Comparison of ENCODE assay signal across 8 mouse cellular contexts in the genomic region with DNA sequence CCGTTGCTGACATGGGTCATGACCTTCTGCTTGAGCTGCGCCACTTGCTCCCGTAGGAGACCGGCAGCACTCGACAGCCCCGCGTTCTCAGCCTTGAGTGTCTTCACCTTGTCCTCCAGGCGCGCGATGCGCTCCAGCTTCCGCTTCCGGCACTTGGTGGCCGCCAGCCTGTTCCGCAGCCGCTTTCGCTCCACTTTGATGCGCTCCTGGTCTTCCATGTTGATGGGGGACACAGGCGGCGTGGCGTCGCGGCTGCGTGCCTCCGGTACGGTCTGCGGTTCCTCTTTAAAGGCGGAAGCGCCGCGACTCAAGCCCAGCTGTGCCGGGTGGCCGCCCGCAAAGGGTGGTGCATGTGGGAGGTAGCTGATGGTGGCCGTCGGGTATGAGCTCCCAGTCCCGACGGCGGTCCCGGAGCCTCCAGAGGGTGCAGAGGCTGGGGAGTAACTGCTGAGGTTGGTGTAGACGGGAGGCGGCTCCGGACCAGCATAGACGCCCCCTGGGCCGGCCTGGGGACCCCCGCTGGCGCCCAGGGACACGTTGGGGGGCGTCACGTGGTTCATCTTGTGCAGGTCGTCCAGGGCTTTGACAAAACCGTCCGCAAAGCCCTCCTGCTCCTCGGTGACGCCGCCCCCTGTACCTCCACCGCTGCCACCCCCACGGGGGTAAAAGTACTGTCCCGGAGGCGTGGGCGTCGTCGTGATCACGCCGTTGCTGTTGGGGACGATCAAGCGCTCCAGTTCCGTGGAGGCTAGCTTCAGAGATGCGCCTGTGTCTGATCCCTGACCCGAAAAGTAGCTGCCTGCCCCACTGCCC. TPM values are rescaled to one million over a fixed set of nuclear protein-coding genes. Genes with fewer than 3 reads are reported as not detected.
DNase-seq lines count a peak whose midpoint lies in the region; ATAC-seq and TF ChIP-seq lines count a peak whose summit lies in the region.

No protein-coding gene starts in this region.

- no peaks in the 10 kb centered on the region for H3K36me3 ChIP-seq in embryonic facial prominence, embryonic 11.5 days (replicated peaks; ENCODE audit: control insufficient read depth, insufficient read depth, low read depth, low read length)
- H3K36me3 ChIP-seq in heart, embryonic 13.5 days = peaks cover 27% of the 10 kb centered on the region
- H3K36me3 ChIP-seq in kidney, embryonic 16.5 days (ENCODE audit: insufficient read depth, low read length) = peaks cover 19% of the 10 kb centered on the region
- peaks cover 30% of the 10 kb centered on the region for H3K36me3 ChIP-seq in liver, embryonic 15.5 days (replicated peaks)
- no peaks in the 10 kb centered on the region for H3K36me3 ChIP-seq in neural tube, embryonic 11.5 days (ENCODE audit: control insufficient read depth, insufficient read depth, low read length)
- no peaks in the 10 kb centered on the region for H3K36me3 ChIP-seq in thymus, adult 2 months (ENCODE audit: control insufficient read depth, insufficient read depth, low read length)

- peak; percentile 78 for DNase-seq in 3T3-L1 (ENCODE audit: low read depth, low spot score)
- peak; percentile 86 for DNase-seq in T-cell, adult 2 months (ENCODE audit: low spot score)
- DNase-seq in embryonic facial prominence, embryonic 11.5 days (ENCODE audit: low spot score) = peak; percentile 56
- peak; percentile 57 for DNase-seq in neural tube, embryonic 11.5 days (ENCODE audit: low spot score)
- DNase-seq in thymus, adult 2 months = peak; percentile 81

- H3K27ac ChIP-seq in embryonic facial prominence, embryonic 11.5 days (replicated peaks; ENCODE audit: low read depth, low read length) = no peak overlapping the region
- H3K27ac ChIP-seq in heart, embryonic 13.5 days (replicated peaks) = peak overlapping the region; percentile 90
- H3K27ac ChIP-seq in kidney, embryonic 16.5 days (ENCODE audit: low read length) = peak overlapping the region; percentile 87
- peak overlapping the region; percentile 97 for H3K27ac ChIP-seq in liver, embryonic 15.5 days (replicated peaks)
- peak overlapping the region; percentile 29; the same call in 1 of the 2 replicates for H3K27ac ChIP-seq in neural tube, embryonic 11.5 days (ENCODE audit: low read depth, low read length)
- H3K27ac ChIP-seq in thymus, adult 2 months (ENCODE audit: control insufficient read depth, insufficient read depth, low read length) = peak overlapping the region; percentile 79

- peaks cover 22% of the 10 kb centered on the region for H3K27me3 ChIP-seq in embryonic facial prominence, embryonic 11.5 days (ENCODE audit: control insufficient read depth, insufficient read depth, low read length)
- H3K27me3 ChIP-seq in heart, embryonic 13.5 days (replicated peaks) = no peaks in the 10 kb centered on the region
- no peaks in the 10 kb centered on the region for H3K27me3 ChIP-seq in kidney, embryonic 16.5 days (ENCODE audit: insufficient read depth, low read length)
- peaks cover 21% of the 10 kb centered on the region; the same call in 1 of the 2 replicates for H3K27me3 ChIP-seq in liver, embryonic 15.5 days
- H3K27me3 ChIP-seq in neural tube, embryonic 11.5 days (ENCODE audit: control insufficient read depth, insufficient read depth, low read length) = peaks cover 37% of the 10 kb centered on the region
- no peaks in the 10 kb centered on the region for H3K27me3 ChIP-seq in thymus, adult 2 months (ENCODE audit: control insufficient read depth, insufficient read depth, low read length)

- H3K4me1 ChIP-seq in embryonic facial prominence, embryonic 11.5 days (ENCODE audit: control insufficient read depth, insufficient read depth, low read length) = peaks cover 16% of the 10 kb centered on the region
- H3K4me1 ChIP-seq in heart, embryonic 13.5 days = peaks cover 73% of the 10 kb centered on the region
- H3K4me1 ChIP-seq in kidney, embryonic 16.5 days (ENCODE audit: insufficient read depth, low read length) = peaks cover 76% of the 10 kb centered on the region
- H3K4me1 ChIP-seq in liver, embryonic 15.5 days (replicated peaks) = peaks cover 100% of the 10 kb centered on the region
- peaks cover 36% of the 10 kb centered on the region for H3K4me1 ChIP-seq in neural tube, embryonic 11.5 days (ENCODE audit: control insufficient read depth, insufficient read depth, low read length)
- peaks cover 34% of the 10 kb centered on the region for H3K4me1 ChIP-seq in thymus, adult 2 months (replicated peaks; ENCODE audit: control insufficient read depth, insufficient read depth, low read length)

- 1% methylated on average over 70 of the region's 70 CpGs for WGBS in embryonic facial prominence, embryonic 11.5 days
- 1% methylated on average over 70 of the region's 70 CpGs for WGBS in heart, embryonic 13.5 days
- under 1% methylated on average over 69 of the region's 70 CpGs for WGBS in kidney, embryonic 16.5 days
- under 1% methylated on average over 70 of the region's 70 CpGs for WGBS in liver, embryonic 15.5 days (ENCODE audit: insufficient replicate concordance)
- 1% methylated on average over 69 of the region's 70 CpGs for WGBS in neural tube, embryonic 11.5 days
- under 1% methylated on average over 70 of the region's 70 CpGs for WGBS in thymus, adult 2 months

- peak overlapping the region; percentile 64 for H3K9ac ChIP-seq in embryonic facial prominence, embryonic 11.5 days (replicated peaks; ENCODE audit: low read length)
- peak overlapping the region; percentile 88 for H3K9ac ChIP-seq in heart, embryonic 13.5 days
- H3K9ac ChIP-seq in kidney, embryonic 16.5 days (replicated peaks; ENCODE audit: low read length) = peak overlapping the region; percentile 74
- H3K9ac ChIP-seq in liver, embryonic 15.5 days = peak overlapping the region; percentile 74
- peak overlapping the region; percentile 39 for H3K9ac ChIP-seq in neural tube, embryonic 11.5 days (ENCODE audit: low read length)

- no peak for TF ChIP-seq CTCF in thymus, adult 2 months (IDR thresholded peaks at IDR 0.05; ENCODE audit: borderline replicate concordance, control insufficient read depth, extremely low read depth, insufficient read depth, low read length, poor library complexity)

- H3K4me3 ChIP-seq in embryonic facial prominence, embryonic 11.5 days (ENCODE audit: low read depth, low read length) = peak overlapping the region; percentile 50
- H3K4me3 ChIP-seq in heart, embryonic 13.5 days = peak overlapping the region; percentile 73
- peak overlapping the region; percentile 61 for H3K4me3 ChIP-seq in kidney, embryonic 16.5 days (ENCODE audit: low read length)
- peak overlapping the region; percentile 85 for H3K4me3 ChIP-seq in liver, embryonic 15.5 days (replicated peaks)
- H3K4me3 ChIP-seq in neural tube, embryonic 11.5 days (ENCODE audit: low read depth, low read length) = peak overlapping the region; percentile 44
- H3K4me3 ChIP-seq in thymus, adult 2 months (ENCODE audit: control insufficient read depth, insufficient read depth, low read length) = peak overlapping the region; percentile 79

- TF ChIP-seq POLR2A in thymus, adult 2 months (IDR thresholded peaks at IDR 0.05; ENCODE audit: control insufficient read depth, extremely low read depth, insufficient read depth, low read length, poor library complexity) = peak; percentile 70

- peak overlapping the region; percentile 96 for H3K4me2 ChIP-seq in embryonic facial prominence, embryonic 11.5 days (ENCODE audit: low read depth, low read length)
- peak overlapping the region; percentile 99 for H3K4me2 ChIP-seq in heart, embryonic 13.5 days
- H3K4me2 ChIP-seq in kidney, embryonic 16.5 days (replicated peaks; ENCODE audit: low read depth, low read length) = peak overlapping the region; percentile 96
- H3K4me2 ChIP-seq in liver, embryonic 15.5 days = peak overlapping the region; percentile 99
- peak overlapping the region; percentile 79 for H3K4me2 ChIP-seq in neural tube, embryonic 11.5 days (ENCODE audit: low read depth)

- no peak for ATAC-seq in embryonic facial prominence, embryonic 11.5 days (replicated peaks; ENCODE audit: insufficient number of reproducible peaks, low FRiP score, low TSS enrichment, low read depth)
- ATAC-seq in heart, embryonic 13.5 days (ENCODE audit: extremely low read depth, insufficient number of reproducible peaks, low FRiP score, low TSS enrichment) = no peak
- no peak for ATAC-seq in kidney, embryonic 16.5 days (ENCODE audit: low FRiP score, low TSS enrichment)
- no peak for ATAC-seq in liver, embryonic 15.5 days (ENCODE audit: insufficient read depth)
- ATAC-seq in neural tube, embryonic 11.5 days (ENCODE audit: insufficient read depth, low FRiP score, low TSS enrichment) = no peak

- H3K9me3 ChIP-seq in embryonic facial prominence, embryonic 11.5 days (replicated peaks; ENCODE audit: control insufficient read depth, low read length) = no peaks in the 10 kb centered on the region
- no peaks in the 10 kb centered on the region for H3K9me3 ChIP-seq in heart, embryonic 13.5 days
- no peaks in the 10 kb centered on the region for H3K9me3 ChIP-seq in kidney, embryonic 16.5 days (ENCODE audit: low read length)
- H3K9me3 ChIP-seq in liver, embryonic 15.5 days (replicated peaks) = no peaks in the 10 kb centered on the region
- H3K9me3 ChIP-seq in neural tube, embryonic 11.5 days (ENCODE audit: control insufficient read depth, low read length) = no peaks in the 10 kb centered on the region

RNA-seq across cellular contexts. Expression of a gene that starts 0.9 kb away (rescaled TPM):
- polyA plus RNA-seq in embryonic facial prominence, embryonic 11.5 days (2014; fragmentation: Nextera tagmentation; extraction: Ambion mirVana) = 5.4 and 6.2 TPM in 2 replicates
- 12.8 and 12.9 TPM in 2 replicates for polyA plus RNA-seq in heart, embryonic 13.5 days (2015; fragmentation: Nextera tagmentation; extraction: Ambion mirVana)
- polyA plus RNA-seq in kidney, embryonic 16.5 days (2015; fragmentation: Nextera tagmentation; extraction: Ambion mirVana) = 8.3 and 11.7 TPM in 2 replicates
- 18.2 and 22.1 TPM in 2 replicates for polyA plus RNA-seq in liver, embryonic 15.5 days (2015; fragmentation: Nextera tagmentation; extraction: Ambion mirVana)
- polyA plus RNA-seq in neural tube, embryonic 11.5 days (2014; fragmentation: Nextera tagmentation; extraction: Ambion mirVana) = 6.2 and 6.9 TPM in 2 replicates
- polyA plus RNA-seq in thymus, adult 2 months (2012; rRNA removed) = 125 and 128 TPM in 2 replicates

RNA-seq across cellular contexts. Expression of a gene that starts 8.1 kb away (rescaled TPM):
- polyA plus RNA-seq in embryonic facial prominence, embryonic 11.5 days (2014; fragmentation: Nextera tagmentation; extraction: Ambion mirVana) = 109 and 137 TPM in 2 replicates
- polyA plus RNA-seq in heart, embryonic 13.5 days (2015; fragmentation: Nextera tagmentation; extraction: Ambion mirVana) = 82.8 and 83.4 TPM in 2 replicates
- polyA plus RNA-seq in kidney, embryonic 16.5 days (2015; fragmentation: Nextera tagmentation; extraction: Ambion mirVana) = 137 and 138 TPM in 2 replicates
- polyA plus RNA-seq in liver, embryonic 15.5 days (2015; fragmentation: Nextera tagmentation; extraction: Ambion mirVana) = 101 TPM in 2 replicates
- polyA plus RNA-seq in neural tube, embryonic 11.5 days (2014; fragmentation: Nextera tagmentation; extraction: Ambion mirVana) = 92.9 and 116 TPM in 2 replicates
- 69.4 and 76.1 TPM in 2 replicates for polyA plus RNA-seq in thymus, adult 2 months (2012; rRNA removed)

RNA-seq across cellular contexts. Expression of a gene that starts 8.3 kb away (rescaled TPM):
- 1,219 and 1,316 TPM in 2 replicates for polyA plus RNA-seq in embryonic facial prominence, embryonic 11.5 days (2014; fragmentation: Nextera tagmentation; extraction: Ambion mirVana)
- 733 and 747 TPM in 2 replicates for polyA plus RNA-seq in heart, embryonic 13.5 days (2015; fragmentation: Nextera tagmentation; extraction: Ambion mirVana)
- 810 and 819 TPM in 2 replicates for polyA plus RNA-seq in kidney, embryonic 16.5 days (2015; fragmentation: Nextera tagmentation; extraction: Ambion mirVana)
- polyA plus RNA-seq in liver, embryonic 15.5 days (2015; fragmentation: Nextera tagmentation; extraction: Ambion mirVana) = 1,960 and 2,082 TPM in 2 replicates
- polyA plus RNA-seq in neural tube, embryonic 11.5 days (2014; fragmentation: Nextera tagmentation; extraction: Ambion mirVana) = 1,335 and 1,358 TPM in 2 replicates
- 162 and 183 TPM in 2 replicates for polyA plus RNA-seq in thymus, adult 2 months (2012; rRNA removed)

RNA-seq across cellular contexts. Expression of a gene that starts 8.4 kb away (rescaled TPM):
- not detected in 2 replicates for polyA plus RNA-seq in embryonic facial prominence, embryonic 11.5 days (2014; fragmentation: Nextera tagmentation; extraction: Ambion mirVana)
- not detected in 2 replicates for polyA plus RNA-seq in heart, embryonic 13.5 days (2015; fragmentation: Nextera tagmentation; extraction: Ambion mirVana)
- polyA plus RNA-seq in kidney, embryonic 16.5 days (2015; fragmentation: Nextera tagmentation; extraction: Ambion mirVana) = not detected in 2 replicates
- not detected in 2 replicates for polyA plus RNA-seq in liver, embryonic 15.5 days (2015; fragmentation: Nextera tagmentation; extraction: Ambion mirVana)
- polyA plus RNA-seq in neural tube, embryonic 11.5 days (2014; fragmentation: Nextera tagmentation; extraction: Ambion mirVana) = not detected in 2 replicates
- polyA plus RNA-seq in thymus, adult 2 months (2012; rRNA removed) = 4.3 TPM in 1 of 2 replicates, not detected in the other

RNA-seq across cellular contexts. Expression of a gene that starts 12.8 kb away (rescaled TPM):
- polyA plus RNA-seq in embryonic facial prominence, embryonic 11.5 days (2014; fragmentation: Nextera tagmentation; extraction: Ambion mirVana) = 11.3 and 14.2 TPM in 2 replicates
- polyA plus RNA-seq in heart, embryonic 13.5 days (2015; fragmentation: Nextera tagmentation; extraction: Ambion mirVana) = 7.2 and 7.3 TPM in 2 replicates
- polyA plus RNA-seq in kidney, embryonic 16.5 days (2015; fragmentation: Nextera tagmentation; extraction: Ambion mirVana) = 34.8 and 35.2 TPM in 2 replicates
- 6.5 and 8.6 TPM in 2 replicates for polyA plus RNA-seq in liver, embryonic 15.5 days (2015; fragmentation: Nextera tagmentation; extraction: Ambion mirVana)
- 10.5 and 12.9 TPM in 2 replicates for polyA plus RNA-seq in neural tube, embryonic 11.5 days (2014; fragmentation: Nextera tagmentation; extraction: Ambion mirVana)
- polyA plus RNA-seq in thymus, adult 2 months (2012; rRNA removed) = 7.2 and 7.4 TPM in 2 replicates
